Mouse (Mus musculus) lung, postnatal 0 days (tissue): ENCODE data around the gene Topors.

Source experiments
- CTCF ChIP-seq: IDR thresholded peaks from 2 replicates; pipeline ENCODE4 v1.5.1; 2016; ENCODE audit warnings: antibody characterized with exemption, mild to moderate bottlenecking
- EP300 ChIP-seq: IDR thresholded peaks from 2 replicates; pipeline ENCODE4 v1.6.1; 2016; ENCODE audit warnings: antibody characterized with exemption, mild to moderate bottlenecking, control low read depth

DNA sequence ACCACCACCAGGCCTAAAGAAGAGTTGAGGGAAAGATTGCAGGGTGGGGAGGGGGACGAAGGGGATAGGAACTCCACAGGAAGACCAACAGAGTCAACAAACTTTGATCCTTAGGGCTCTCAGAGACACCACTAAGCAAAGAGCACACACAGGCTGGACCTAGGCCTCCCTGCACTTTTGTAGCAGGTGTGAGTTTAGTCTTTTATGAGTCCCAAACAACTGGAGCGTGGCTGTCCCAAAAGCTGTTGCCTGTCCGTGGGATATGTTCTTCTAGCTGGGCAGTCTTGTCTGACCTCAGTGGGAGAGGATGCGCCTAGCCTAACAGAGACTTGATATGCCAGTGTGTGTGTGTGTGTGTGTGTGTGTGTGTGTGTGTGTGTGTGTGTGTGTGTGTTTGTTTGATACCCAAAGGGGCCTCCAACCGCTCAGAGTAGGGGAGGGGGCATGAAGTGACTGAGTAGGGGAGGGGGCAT, 29.3 kb downstream of the Topors start:
- TF ChIP-seq CTCF (no peak), EP300 (no peak)
